Mouse (Mus musculus) left cerebral cortex, postnatal 14 days (tissue): Measurements from ENCODE around the gene H2-Ke6. TPM values are rescaled to one million over a fixed set of nuclear protein-coding genes. Genes with fewer than 3 reads are reported as not detected.
"Not testable (repeated sequence)": the region's sequence is repeated elsewhere in the genome, so short reads cannot be mapped to it uniquely, and the experiment has no call there.

Source experiments
- DNase-seq, 2 experiments: peaks; one replicate each; pipeline ENCODE4 v3.0.0; 2021 to 2022; ENCODE audit warnings: low spot score in 2 of 2, mixed read lengths in 1 of 2
- intact Hi-C: fragments of 180-260 bp; cut with DNase I; formaldehyde crosslinking; loops from one replicate; pipeline ENCODE4 v1.15.1; 2025
- total RNA-seq, 2 experiments: library from RNA; stranded (reverse); gene quantifications; 2 replicates each; pipeline ENCODE4 v1.2.3; 2021

Gene H2-Ke6
- total RNA-seq, 2 experiments from 2014 or later = 27.7 to 30.1 TPM

DNA sequence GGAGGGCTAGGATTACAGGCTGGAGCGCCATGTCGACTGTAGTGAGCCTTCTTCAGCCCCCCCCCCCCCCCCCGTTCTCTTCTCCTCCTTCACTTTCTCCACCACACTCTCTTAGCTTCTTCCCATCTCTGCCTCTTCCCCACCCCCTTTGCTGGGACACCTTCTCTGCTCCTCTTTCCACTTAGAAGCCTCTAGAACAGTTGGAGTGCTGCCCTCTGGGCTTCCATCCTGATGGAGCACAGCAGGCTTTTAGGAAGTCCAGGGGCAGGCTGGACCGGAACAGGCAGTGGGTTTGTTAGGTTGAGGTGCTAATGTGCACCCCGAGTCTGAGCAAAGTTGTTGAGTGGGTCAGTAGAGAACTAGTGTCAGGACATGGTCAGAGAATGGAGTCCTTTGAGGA is 17.7 kb downstream of the H2-Ke6 start:
- intact Hi-C loops = no loop called here

DNA sequence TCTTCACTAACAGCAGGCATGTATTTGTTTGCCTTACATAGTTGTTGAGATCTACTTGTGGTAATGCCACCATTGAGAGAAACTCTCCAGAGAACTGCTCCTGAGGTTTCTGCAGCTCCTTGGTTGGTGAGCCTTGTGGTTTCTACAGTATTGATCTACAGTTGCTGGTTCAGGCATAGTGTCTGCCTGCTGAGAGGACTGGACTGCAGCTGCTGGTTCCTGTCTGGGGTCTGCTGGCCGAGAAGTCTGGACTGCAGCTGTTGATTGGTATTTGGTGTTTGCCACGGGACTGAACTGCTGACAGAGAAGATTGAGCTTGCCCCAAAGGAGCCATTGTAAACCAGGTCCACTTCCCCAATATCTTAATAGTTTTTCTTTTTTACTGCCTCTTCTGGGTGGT is 21.3 kb downstream of the H2-Ke6 start:
- intact Hi-C loops = no loop called here
- no peak for DNase-seq

More for the DNA sequence above, 17.7 kb downstream of the H2-Ke6 start:
- no peak for DNase-seq

DNA sequence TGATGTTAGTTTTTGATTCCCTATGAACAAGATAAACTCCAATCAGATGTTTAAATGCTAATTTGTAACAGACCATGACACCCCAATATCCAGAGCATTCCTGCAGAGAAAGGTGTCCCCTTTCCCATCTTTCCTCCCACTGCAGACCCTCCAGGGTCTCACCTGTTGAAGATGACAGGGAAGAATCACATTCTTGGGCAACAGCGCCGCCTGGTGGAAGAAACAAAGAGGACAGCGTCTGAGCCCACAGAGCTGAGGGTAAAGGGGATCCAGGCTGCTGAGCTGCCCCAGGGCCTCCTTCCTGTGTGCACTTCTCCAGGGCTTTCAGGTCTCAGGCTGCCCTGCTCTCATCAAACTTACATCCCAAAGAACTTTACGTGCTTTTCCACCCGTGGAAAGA is 24.4 kb downstream of the H2-Ke6 start:
- DNase-seq = peak in 1 of 2 experiments; percentile 28
- intact Hi-C loops = loop anchor here (5.0 kb wide), 1 partner anchor 1374 kb away; the partner anchor contains the start of gene H2-Q4

DNA sequence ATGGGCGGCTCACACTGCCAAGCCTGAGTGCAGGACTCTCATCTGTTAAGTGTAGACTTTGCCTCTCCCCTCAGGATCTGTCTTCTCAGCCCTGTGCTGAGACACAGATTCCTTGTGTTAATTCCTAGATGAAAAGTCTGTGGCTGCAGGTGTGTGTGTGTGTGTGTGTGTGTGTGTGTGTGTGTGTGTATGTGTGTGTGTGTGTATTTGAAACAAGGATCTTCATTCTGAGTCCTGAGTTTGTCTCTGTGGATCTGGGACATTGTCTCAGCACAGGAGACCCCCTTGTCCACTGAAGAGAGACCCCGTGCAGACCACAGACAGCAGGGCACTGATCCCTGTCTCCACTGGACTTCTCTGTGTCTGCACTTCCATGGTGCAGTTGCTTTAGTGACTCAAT is 27.1 kb downstream of the H2-Ke6 start:
- DNase-seq = not testable (repeated sequence)
- intact Hi-C loops = loop anchor here (5.0 kb wide), 1 partner anchor 1377 kb away; the partner anchor contains the start of gene H2-Q4

DNA sequence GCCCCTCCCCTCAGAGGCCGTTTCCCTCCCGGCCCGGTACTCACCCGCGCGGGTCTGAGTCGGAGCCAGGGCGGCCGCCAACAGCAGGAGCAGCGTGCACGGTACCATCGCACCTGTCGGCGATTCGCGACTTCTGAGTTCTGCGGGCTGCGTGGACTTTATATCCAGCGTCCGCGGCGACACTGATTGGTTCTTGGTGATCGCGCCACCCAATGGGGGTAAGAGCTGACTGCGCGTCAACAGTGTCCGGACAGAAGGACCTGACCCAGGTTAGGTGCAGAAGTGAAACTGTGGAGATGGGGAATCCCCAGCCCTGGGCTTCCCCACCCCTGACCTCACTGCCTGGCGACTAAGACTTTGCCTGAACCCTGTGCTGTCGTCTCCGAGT is 27.7 kb downstream of the H2-Ke6 start, which contains the start of gene H2-K1:
Gene H2-K1 (minus strand): TSS at position 198 of the 388 bp plus-strand sequence.
- intact Hi-C loops = loop anchor here (5.0 kb wide), 1 partner anchor 1377 kb away; the partner anchor contains the start of gene H2-Q4
- peak; percentile 70 to 73 for DNase-seq

DNA sequence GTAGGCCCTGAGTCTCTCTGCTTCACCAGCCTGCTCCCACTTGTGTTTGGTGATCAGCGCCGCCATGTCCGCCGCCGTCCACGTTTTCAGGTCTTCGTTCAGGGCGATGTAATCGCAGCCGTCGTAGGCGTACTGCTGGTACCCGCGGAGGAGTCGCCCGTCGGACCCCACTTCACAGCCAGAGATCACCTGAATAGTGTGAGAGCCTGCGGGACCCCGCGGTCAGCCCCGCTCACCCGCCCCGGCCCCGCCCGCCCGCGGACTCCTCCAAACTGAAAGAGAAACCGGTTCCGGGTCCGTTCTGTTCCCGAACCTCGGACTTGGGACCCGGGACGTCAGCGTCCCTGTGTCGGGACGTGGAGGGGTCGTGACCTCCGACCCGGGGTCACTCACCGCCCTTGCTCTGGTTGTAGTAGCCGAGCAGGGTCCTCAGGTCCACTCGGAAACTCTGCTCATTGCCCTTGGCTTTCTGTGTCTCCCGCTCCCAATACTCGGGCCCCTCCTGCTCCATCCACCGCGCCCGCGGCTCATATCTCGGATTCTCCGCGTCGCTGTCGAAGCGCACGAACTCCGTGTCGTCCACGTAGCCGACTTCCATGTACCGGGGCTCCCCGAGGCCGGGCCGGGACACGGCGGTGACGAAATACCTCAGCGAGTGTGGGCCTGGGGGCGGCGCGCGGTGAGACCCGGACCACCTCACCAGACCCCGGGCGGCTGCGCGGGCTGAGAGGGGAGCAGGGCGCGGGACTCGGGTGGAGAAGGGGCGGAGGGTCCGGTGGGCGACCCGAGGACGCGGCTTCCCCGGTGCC is 28.3 kb downstream of the H2-Ke6 start:
- intact Hi-C loops = loop anchor here (5.0 kb wide), 2 partner anchors 1293 to 1378 kb away; partner anchors contain the start of gene H2-Q4
- DNase-seq = no peak

DNA sequence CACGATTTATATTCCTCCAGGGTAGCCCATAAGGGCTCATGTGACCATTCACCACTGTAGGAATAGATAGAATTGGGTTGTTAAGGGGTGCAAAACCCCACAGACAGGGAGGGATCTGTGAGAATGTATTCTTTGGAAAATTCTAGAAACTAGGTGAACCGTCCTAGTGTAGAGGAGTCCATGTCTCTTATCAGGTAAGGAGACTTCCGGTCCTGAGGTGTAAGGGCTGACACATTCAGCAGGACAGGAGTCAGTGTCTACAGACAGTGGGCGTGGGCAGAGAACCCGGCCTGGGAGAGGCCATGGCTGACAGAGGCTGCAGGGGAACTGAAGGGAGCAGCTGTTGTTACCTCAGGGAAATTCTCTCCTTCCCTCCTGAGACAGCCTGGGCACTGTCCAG is 29.2 kb downstream of the H2-Ke6 start:
- DNase-seq = not testable (repeated sequence)
- intact Hi-C loops = loop anchor here (5.0 kb wide), 1 partner anchor 1294 kb away; no protein-coding TSS in a partner anchor

DNA sequence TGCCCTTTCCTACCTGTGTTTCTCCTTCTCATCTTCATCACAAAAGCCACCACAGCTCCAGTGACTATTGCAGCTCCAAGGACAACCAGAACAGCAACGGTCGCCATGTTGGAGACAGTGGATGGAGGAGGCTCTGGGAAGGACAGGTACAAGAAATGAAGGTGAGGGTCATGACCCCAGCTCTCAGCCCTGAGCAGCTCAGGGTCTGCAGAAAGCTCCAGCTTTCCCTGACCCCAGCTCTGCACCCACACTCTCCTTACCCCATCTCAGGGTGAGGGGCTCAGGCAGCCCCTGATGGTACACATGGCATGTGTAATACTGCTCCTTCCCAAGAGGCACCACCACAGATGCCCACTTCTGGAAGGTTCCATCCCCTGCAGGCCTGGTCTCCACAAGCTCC is 30.8 kb downstream of the H2-Ke6 start:
- DNase-seq = not testable (repeated sequence)
- intact Hi-C loops = loop anchor here (5.0 kb wide), 1 partner anchor 1295 kb away; no protein-coding TSS in a partner anchor

DNA sequence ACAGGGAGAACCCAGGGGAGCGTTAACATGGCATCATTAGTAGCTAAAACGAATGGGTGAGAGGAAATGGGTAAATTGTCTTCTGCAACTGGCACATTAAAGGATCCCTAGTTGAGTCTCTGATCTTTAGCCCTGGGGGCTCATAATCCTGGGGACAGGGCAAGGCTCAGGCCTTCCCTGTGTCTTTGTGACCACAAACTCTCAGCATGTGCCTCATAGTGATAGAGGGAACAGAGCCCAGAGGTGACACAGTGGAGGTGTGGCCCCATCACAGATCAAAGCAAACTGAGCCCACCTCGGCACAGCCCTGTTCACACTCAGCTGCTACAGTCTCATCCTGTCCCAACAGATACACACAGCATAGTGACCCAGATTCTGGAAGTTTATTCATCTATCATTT is 32.2 kb downstream of the H2-Ke6 start:
- intact Hi-C loops = loop anchor here (5.0 kb wide), 1 partner anchor 1297 kb away; no protein-coding TSS in a partner anchor
- DNase-seq = no peak

DNA sequence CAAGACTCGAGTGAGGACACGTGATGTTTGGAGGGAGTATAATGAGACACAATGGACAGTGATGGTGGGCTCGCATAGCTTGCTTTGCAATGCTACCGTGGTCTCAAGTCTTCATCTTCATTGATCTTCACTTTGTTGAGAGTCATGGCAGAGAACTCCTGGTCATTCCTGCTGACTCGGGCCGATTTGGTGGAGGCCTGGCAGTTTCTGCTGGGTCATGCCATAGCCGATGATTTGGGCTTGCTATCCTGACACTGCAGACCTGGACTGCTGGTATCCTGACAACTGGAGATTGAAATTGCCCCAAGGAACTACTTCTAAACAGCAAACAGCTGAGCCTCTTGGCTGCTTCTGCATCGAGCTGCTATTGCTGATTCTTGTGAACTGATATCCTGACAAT is 32.9 kb downstream of the H2-Ke6 start:
- no peak for DNase-seq
- intact Hi-C loops = loop anchor here (5.0 kb wide), 1 partner anchor 1297 kb away; no protein-coding TSS in a partner anchor

DNA sequence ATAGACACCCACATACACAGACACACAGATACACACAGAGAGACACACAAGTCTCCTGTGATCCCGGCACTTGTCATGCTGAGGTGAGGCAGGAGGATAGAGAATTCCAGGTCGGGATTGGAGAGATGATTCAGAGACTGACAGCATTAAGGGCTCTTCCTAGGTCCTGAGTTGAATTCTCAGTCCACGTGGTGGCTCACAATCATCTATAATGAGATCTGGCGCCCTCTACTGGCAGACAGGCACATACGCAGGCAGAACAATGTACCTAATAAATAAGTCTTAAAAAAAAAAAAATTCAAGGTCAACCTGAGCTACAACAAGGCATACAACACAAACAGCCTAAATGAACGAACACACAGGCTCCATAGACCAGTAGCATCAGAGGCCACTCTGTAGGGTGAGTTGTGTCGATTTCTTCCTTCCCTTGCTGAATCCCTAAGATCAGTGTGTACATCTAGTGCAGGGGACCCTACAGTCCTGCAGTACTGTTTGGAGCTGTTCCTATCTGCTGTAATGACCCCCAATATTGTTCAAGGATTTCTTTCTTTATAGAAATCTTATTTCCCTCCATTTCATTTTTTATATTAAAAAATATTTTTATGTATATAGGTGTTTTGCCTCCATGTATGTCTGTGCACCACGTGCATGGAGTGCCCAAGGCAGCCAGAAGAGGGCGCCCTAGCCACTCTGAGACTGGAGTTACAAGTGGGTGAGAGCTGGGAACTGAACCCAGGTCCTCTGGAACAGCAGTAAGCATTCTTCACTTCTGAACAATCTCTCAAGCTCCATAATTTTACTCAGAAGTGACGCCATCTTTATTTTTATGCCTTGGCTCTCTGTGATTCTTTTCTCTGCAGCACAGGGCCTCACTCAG is 35.8 kb downstream of the H2-Ke6 start:
- peak; percentile 38 to 65 for DNase-seq
- intact Hi-C loops = no loop called here

DNA sequence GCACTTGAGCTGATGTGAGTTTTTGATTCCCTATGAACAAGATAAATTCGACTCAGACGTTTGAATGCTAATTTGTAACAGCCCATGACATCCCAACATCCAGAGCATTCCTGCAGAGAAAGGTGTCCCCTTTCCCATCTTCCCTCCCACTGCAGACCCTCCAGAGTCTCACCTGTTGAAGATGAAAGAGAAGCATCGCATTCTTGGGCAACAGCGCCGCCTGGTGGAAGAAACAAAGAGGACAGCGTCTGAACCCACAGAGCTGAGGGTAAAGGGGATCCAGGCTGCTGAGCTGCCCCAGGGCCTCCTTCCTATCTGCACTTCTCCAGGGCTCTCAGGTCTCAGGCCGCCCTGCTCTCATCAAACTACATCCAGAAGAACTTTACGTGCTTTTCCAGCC is 45.7 kb downstream of the H2-Ke6 start:
- intact Hi-C loops = not testable (repeated sequence)
- peak; percentile 37 to 58 for DNase-seq

DNA sequence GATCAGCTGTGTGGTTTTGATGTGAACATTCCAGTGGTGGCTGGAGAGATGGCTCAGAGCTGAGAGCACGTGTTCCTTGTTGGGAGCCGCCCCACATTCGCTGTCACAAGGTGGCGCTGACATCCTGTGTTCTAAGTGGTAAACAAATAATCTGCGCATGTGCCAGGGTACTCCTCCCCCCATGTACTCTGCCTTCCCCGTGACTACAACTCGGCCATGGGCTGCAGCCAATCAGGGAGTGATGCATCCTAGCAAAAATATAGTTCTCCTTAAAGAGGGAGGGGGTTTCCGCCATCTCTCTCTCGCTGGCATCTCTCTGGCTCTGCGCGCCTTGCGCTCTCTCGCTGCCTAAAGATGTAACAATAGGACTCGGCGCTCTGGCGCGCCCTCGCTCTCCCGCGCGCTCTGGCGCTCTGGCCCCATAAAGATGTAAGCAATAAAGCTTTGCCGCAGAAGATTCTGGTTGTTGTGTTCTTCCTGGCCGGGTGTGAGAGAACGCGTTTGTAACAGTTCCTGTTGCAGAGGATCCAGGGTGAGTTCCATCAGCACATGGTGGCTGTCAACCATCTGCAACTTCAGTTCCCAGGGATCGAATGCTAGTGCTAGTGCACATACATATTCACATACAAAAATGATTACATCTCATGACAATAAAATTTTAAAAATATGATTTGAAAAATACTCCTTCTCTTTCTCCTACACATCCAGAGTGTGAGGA is 46.5 kb downstream of the H2-Ke6 start:
- DNase-seq = peak; percentile 90 to 97
- intact Hi-C loops = not testable (repeated sequence)

DNA sequence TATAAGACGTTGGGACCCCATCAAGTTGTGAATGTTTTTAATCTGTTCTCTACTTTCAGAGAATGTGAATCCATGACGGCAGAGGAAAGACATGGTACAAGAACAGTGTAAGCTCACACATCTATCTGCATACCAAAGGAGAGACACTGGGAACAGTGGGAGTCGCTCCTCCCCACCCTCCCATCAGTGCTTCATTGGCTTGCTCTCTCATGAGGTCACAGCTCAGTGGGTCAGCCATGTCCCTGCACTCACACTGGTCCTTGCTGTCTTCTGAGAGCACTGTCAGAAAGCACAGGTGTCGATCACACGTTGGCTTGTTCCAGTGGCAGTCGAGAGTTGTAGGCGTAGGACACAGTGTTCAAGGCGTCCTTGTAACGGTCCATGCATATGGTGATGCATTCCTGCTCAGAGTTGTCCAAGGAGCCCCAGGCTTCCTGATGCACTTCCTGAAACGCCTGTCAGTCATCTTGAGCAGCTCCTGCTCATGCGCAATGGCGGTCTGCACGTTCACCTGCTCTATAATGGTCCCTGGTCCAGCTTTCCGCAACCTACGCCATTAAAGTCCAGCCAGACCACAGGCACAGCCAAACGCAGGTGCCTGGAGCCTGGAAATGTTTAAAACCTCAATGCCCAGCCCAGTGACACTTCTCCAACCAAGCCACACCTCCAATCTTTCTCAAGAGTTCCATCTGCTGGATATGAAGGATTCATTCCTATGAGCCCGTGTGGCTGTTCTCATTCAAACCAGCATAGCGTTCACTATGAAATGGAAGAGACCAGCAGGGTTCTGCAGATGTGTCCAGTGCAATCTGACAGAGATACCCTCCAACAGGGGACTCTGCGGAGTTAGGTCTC is 47.5 kb downstream of the H2-Ke6 start:
- DNase-seq = no peak
- intact Hi-C loops = no loop called here

DNA sequence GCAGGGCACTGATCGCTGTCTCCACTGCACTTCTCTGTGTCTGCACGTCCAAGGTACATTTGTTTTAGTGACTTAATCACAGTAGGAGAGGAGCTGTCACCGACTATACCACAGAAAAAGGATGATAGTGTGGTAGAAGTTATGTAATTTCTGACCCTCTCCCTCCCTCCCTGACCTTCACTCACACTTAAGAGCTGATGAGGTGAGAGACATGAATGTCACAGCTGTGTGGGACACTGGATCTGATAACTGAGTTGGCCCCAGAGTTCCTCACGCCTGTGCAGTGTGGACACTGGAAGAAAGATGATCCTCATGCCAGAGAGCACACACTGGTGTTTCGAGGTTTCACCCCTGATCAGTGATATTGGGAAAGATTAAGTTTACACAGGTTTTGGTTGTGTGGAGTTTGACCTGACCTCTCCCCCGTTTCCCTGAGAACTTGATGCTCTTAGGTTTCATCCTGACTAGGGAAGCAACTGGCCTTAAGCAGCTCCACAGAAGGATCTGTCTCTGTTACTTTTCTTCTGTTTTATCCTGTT is 48.3 kb downstream of the H2-Ke6 start:
- DNase-seq = no peak
- intact Hi-C loops = no loop called here

DNA sequence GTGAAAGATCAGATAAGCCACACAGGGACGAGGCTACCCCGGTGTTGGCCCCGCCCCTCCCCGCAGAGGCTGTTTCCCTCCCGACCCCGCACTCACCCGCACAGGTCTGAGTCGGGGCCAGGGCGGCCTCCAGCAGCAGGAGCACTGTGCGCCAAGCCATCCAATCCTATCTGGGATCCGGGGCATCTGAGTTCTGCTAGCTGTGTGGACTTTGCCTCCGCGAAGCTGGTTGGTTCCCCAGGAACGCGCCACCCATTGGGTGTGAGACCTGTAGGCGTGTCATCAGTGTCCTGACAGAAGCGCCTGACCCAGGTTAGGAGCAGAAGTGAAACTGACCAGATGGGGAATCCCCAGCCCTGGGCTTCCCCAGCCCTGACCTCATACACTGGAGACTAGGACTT is 49.2 kb downstream of the H2-Ke6 start:
- peak in 1 of 2 experiments; percentile 65 for DNase-seq
- intact Hi-C loops = no loop called here

DNA sequence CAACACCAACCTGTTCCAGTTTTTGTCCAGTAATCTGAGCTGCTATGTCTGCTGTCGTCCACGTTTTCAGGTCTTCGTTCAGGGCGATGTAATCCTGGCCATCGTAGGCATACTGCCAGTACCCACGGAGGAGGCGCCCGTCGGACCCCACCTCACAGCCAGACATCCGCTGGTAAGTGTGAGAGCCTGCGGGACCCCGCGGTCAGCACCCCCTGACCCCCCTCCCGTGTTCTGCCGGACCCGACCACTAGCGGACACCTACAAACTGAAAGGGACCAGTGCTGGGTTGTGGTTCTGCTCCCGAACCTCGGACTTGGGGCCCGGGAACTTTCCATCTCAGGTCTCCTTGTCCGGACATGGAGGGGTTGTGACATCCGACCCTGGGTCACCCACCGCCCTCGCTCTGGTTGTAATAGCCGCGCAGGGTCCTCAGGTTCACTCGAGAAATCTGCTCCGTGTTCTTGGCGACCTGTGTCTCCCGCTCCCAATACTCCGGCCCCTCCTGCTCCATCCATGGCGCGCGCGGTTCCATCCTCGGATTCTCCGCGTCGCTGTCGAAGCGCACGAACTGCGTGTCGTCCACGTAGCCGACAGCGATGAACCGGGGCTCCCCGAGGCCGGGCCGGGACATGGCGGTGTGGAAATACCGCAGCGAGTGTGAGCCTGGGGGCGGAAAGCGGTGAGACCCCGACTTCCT is 49.9 kb downstream of the H2-Ke6 start:
- no peak for DNase-seq
- intact Hi-C loops = no loop called here
